Mouse (Mus musculus) naive thymus-derived CD4-positive, alpha-beta T cell, adult 2 months (primary cell): ENCODE data around the gene Adh1.

ENCODE experiments used
- DNase-seq: peaks from one replicate; pipeline ENCODE4 v3.0.0-alpha.2; 2011; ENCODE audit warnings: low read depth

Adh1 gene

GRCm38 (mm10) chr3:138260721-138261669, at the start of gene Adh1:
Gene Adh1, plus strand, starts transcription at chr3:138260991.
- DNase-seq, result no peak

GRCm38 (mm10) chr3:138212431-138212951, 48.3 kb upstream of the Adh1 start:
- no peak for DNase-seq

- no peak for DNase-seq
Measured at GRCm38 (mm10) chr3:138215395-138215989, 45.3 kb upstream of the Adh1 start.

- no peak for DNase-seq
Measured at GRCm38 (mm10) chr3:138216091-138216490, 44.7 kb upstream of the Adh1 start.

GRCm38 (mm10) chr3:138217631-138218264, 43.0 kb upstream of the Adh1 start, which contains the start of gene Adh7:
Gene Adh7, plus strand, starts transcription at chr3:138217760.
- DNase-seq, result no peak

GRCm38 (mm10) chr3:138221116-138221515, 39.7 kb upstream of the Adh1 start:
- no peak for DNase-seq

- DNase-seq, result peak; percentile 8
Measured at GRCm38 (mm10) chr3:138222511-138222910, 38.3 kb upstream of the Adh1 start.

DNA sequence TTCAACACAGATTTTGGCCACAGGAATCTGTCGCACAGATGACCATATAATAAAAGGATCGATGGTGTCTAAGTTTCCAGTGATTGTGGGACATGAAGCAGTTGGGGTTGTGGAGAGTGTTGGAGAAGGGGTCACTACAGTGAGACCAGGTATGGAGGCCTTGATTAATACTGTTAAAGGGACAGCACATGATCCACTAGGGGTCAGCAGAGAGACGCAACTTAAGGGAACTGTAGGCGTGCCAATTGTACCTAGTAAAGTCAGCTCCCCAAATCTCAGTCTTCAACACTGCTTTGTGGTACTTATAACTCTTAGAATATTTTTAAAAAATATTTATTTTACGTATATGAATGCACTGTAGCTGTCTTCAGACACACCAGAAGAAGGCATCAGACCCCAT, 37.8 kb upstream of the Adh1 start:
- peak; percentile 87 for DNase-seq

DNA sequence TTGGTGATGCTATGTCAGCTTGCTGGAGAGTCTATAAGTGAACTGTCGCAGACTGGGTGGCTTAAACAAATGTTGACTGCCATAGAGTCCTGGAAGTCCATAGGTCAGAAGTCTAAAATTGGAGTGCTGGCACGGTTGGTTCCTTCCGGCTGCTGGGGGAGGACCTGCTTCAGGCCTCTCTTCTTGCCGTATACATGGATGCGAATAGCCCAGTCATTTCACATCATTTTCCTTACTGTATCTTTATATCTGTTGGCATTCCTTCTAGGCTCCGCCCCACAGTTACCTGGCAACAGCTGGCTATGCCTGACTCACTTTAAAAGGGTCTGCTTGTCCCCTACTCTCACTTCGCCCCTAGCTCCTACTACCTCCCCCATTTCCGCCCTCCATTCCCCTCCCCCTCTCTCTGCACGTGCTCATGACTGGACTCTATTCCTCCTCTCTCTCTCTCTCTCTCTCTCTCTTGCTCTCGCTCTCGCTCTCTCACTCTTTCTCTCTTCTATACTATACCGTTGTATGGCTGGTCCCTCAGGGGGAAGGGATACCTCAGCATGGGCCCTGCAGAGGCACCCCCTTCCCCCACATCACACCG, 36.3 kb upstream of the Adh1 start:
- DNase-seq, result no peak

DNA sequence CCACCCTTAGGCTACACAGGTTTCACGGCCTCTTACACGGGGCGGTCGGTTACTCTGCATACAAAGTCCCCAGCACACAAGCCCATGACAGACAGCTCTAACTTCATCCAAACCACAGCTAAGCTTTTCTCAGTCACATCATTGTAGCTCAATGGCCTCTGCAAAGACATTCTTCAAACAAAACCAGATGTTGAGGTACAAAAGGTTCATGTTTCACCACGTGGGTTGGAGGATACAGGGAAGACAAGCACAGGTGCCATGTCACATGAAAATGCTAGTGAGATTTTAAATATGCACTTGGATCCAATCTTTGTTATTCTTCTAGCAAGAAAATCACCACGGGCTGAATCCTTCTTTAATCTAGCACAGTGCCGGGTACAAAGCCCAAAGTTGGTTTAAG, 35.5 kb upstream of the Adh1 start:
- no peak for DNase-seq

GRCm38 (mm10) chr3:138225853-138226252, 34.9 kb upstream of the Adh1 start:
- DNase-seq, result no peak

GRCm38 (mm10) chr3:138226476-138226875, 34.3 kb upstream of the Adh1 start:
- DNase-seq, result no peak

DNA sequence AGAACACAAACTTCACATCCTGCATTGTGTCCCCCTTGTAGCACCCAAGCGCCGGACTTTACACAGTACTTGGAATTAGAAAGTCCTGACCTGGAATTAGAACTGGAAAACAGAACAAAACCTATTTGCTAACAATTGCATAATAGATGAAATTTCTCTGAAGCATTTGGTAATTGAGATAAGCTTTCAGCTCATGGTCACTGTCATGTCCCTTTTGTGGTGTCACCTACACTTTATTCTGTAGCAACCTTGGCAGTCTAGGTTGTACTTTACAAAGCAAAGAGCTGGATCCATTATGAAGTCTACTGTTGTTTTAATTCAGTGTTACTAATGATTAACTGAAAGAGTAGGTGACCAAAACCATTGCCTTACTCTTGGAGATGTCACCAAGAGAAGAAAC, 33.7 kb upstream of the Adh1 start:
- DNase-seq, result no peak

DNA sequence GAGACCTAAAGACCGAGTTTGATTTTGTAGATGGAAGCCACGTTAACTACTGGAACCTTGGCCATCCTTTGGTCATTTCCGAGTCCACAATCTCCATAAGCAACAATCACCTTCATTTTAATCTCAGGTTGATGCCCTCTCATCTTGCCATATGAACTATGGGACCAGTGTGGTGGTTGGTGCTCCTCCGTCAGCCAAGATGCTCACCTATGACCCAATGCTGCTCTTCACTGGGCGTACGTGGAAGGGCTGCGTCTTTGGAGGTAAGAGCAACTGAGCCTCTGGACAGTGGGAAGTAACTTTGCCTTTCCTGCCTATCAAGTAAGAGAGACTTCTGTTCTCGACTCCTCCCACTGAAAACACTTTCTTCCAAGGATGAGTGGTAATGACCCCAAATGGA, 33.0 kb upstream of the Adh1 start:
- no peak for DNase-seq

DNA sequence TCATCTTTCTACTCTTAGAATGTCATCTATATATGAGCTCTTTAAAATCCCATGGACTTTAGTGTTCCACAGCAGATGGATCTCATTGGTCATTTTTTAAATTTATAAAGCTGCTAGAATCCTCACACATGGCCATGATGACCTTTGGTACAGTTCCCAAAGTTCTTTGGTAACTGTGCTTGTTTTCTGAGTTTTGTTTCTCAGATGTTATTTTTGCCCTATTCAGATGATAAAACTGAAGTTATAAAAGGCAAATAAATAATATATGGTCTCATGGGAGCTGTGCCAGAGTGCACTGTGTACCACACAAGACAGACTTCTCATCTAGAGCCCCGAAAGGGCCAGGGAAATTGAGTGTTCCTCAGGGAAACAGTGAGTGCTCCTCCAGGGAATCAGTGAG, 31.3 kb upstream of the Adh1 start:
- DNase-seq, result no peak

DNA sequence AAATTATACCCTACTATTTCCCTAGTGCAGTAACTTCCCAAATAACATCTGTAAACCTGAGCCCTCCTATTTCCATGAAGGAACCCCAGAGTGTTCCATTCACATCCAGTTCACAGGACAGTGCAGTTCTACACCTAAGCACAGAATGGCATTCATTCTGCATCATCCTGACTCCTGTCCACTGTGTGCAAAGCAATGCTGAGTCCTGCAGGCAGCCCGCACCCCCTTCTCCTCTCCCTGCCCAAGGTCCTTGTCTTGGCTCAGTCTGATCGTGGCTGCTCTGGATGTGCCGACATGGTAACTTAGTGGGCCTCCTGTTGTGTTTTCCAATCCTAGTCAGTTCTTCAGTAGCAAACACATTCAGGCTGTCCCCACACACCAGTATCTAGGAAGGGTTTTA, 30.5 kb upstream of the Adh1 start:
- DNase-seq, result no peak

DNA sequence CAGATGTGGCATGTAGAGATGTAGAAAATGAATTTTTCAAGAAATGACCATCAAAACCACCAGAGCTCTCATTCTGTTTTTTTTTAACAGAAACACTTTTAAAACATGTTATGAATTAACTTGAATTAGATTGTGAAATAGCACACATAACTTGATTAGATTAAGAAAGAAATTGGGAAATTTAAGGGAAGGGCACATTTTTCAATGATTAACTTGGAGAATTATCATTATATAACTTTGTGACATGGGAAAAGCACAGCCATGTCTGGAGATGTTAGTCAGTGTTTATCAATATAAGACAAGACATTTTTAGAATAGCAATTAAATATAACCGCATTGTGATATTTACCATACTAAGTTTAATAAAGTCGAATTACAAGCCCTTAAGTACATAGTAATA, 29.3 kb upstream of the Adh1 start:
- no peak for DNase-seq

GRCm38 (mm10) chr3:138236546-138237163, 24.1 kb upstream of the Adh1 start:
- DNase-seq, result no peak

- DNase-seq, result peak; percentile 14
Measured at GRCm38 (mm10) chr3:138238046-138238445, 22.7 kb upstream of the Adh1 start.

- no peak for DNase-seq
Measured at GRCm38 (mm10) chr3:138239461-138239860, 21.3 kb upstream of the Adh1 start.

DNA sequence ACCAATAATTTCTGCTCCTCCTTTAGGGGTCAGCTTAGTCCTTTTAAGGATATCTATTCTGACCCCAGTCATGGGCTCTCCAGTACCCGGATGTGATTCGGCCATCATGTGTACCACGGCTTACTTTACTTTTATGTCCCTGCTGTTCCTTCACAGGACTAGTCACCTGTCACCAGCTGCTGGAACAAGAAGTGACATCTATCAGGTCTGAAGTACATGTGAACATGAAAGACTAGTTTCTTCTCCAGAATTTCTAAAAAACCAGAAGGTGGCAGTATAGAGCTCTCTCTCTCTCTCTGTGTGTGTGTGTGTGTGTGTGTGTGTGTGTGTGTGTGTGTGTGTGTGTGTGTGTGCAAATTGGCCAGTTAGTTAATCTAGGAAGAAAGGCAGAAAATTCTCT, 20.4 kb upstream of the Adh1 start:
- peak; percentile 65 for DNase-seq

GRCm38 (mm10) chr3:138240942-138241341, 19.8 kb upstream of the Adh1 start:
- DNase-seq, result peak; percentile 20
